Mouse (Mus musculus) layer of hippocampus, postnatal 36 days (tissue): ENCODE data around the gene Sema6b. TPM values are rescaled to one million over a fixed set of nuclear protein-coding genes. Genes with fewer than 3 reads are reported as not detected.

ENCODE experiments used
- DNase-seq, 2 experiments: peaks; one replicate each; pipeline ENCODE4 v3.0.0; 2022
- total RNA-seq, 2 experiments: library from RNA; stranded (reverse); gene quantifications; 2 replicates each; pipeline ENCODE4 v1.2.3; 2021

Sema6b gene
- total RNA-seq, 2 experiments from 2014 or later: 129 to 138 TPM

GRCm38 (mm10) chr17:56146131-56146530 is 6.0 kb upstream of the Sema6b start:
- no peak for DNase-seq

- no peak for DNase-seq
Observed at GRCm38 (mm10) chr17:56144546-56144945, 4.4 kb upstream of the Sema6b start.

GRCm38 (mm10) chr17:56141702-56142605 is 1.8 kb upstream of the Sema6b start:
- DNase-seq: peak; percentile 70 to 71

GRCm38 (mm10) chr17:56139355-56139754 is 788 bp downstream of the Sema6b start:
- no peak for DNase-seq

GRCm38 (mm10) chr17:56137839-56138613 is 2.1 kb downstream of the Sema6b start:
- no peak for DNase-seq

GRCm38 (mm10) chr17:56136558-56136957 is 3.6 kb downstream of the Sema6b start:
- no peak for DNase-seq

- DNase-seq: peak in 1 of 2 experiments; percentile 58
Observed at GRCm38 (mm10) chr17:56134463-56134971, 5.6 kb downstream of the Sema6b start.

GRCm38 (mm10) chr17:56133457-56134363 is 6.4 kb downstream of the Sema6b start:
- no peak for DNase-seq

GRCm38 (mm10) chr17:56132661-56133060 is 7.5 kb downstream of the Sema6b start:
- no peak for DNase-seq

- DNase-seq: no peak
Observed at GRCm38 (mm10) chr17:56131814-56132213, 8.3 kb downstream of the Sema6b start.

- no peak for DNase-seq
Observed at GRCm38 (mm10) chr17:56131136-56131535, 9.0 kb downstream of the Sema6b start.

- DNase-seq: no peak
Observed at GRCm38 (mm10) chr17:56128246-56128645, 11.9 kb downstream of the Sema6b start.

- DNase-seq: no peak
Observed at GRCm38 (mm10) chr17:56126175-56126574, 14.0 kb downstream of the Sema6b start.

GRCm38 (mm10) chr17:56125276-56125630 is 14.9 kb downstream of the Sema6b start:
- DNase-seq: no peak

- DNase-seq: no peak
Observed at GRCm38 (mm10) chr17:56124377-56125275, 15.5 kb downstream of the Sema6b start.

GRCm38 (mm10) chr17:56123681-56124340 is 16.3 kb downstream of the Sema6b start:
- DNase-seq: no peak

GRCm38 (mm10) chr17:56123161-56123560 is 17.0 kb downstream of the Sema6b start:
- no peak for DNase-seq

GRCm38 (mm10) chr17:56121826-56122225 is 18.3 kb downstream of the Sema6b start, which contains the start of gene Lrg1:
TSS of gene Lrg1 (minus strand) at chr17:56122001.
- no peak for DNase-seq

- DNase-seq: no peak
Observed at GRCm38 (mm10) chr17:56119981-56120880, 19.9 kb downstream of the Sema6b start.
